Mouse (Mus musculus) adrenal gland, postnatal 4 days (tissue): ENCODE results near the gene Lypd6. TPM values are rescaled to one million over a fixed set of nuclear protein-coding genes. Genes with fewer than 3 reads are reported as not detected.

Source experiments
- DNase-seq, 2 experiments: peaks; one replicate each; pipeline ENCODE4 v3.0.0; 2021 to 2022; ENCODE audit warnings: low spot score in 2 of 2, mixed read lengths in 2 of 2
- total RNA-seq, 2 experiments: library from RNA; stranded (reverse); gene quantifications; 2 replicates each; pipeline ENCODE4 v1.2.3; 2021

The Lypd6 gene
- total RNA-seq, 2 experiments from 2014 or later, result 16.0 to 19.8 TPM

DNA sequence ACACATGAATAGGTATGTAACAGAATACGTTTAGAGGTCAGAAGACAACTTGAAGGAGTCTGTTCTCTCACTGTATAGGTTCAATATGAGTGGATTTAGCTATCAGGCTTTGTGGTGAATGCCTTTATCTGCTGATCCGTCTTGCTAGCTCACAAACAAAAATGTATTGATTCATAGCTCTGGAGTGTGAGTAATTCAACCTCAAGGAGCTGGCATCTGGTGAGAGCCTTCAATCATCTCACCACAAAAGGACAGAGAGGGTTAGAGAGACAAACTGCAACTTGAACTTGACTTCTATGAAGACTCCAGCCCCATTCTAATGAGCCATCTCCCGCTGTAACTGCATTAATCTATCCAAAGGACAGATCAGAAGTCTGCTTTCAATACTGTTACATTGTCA, 40.6 kb downstream of the Lypd6 start:
- DNase-seq, result no peak

- no peak for DNase-seq
Measured at GRCm38 (mm10) chr2:50110167-50110566, 43.9 kb downstream of the Lypd6 start.

- DNase-seq, result no peak
Measured at GRCm38 (mm10) chr2:50111169-50111568, 44.9 kb downstream of the Lypd6 start.

- no peak for DNase-seq
Measured at GRCm38 (mm10) chr2:50111609-50112008, 45.4 kb downstream of the Lypd6 start.

DNA sequence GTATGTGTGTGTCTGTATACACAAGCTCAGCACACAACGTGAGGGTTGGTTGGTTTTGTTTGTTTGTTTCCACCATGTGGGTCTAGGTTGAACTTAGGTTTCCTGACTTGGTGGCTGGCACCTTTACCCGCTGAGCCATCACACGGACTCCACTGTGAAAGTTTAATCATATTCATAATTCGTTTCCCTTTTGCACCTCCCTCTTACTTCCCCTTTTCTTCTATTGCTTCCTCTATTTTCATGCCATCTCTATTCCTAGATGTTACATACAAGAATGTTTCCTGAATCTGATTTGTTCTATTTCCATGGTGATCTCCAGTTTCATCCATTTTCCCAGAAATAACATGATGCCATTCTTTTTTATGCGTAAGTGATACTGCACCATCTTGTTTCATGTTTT, 46.2 kb downstream of the Lypd6 start:
- no peak for DNase-seq

- DNase-seq, result no peak
Measured at GRCm38 (mm10) chr2:50119101-50119500, 52.9 kb downstream of the Lypd6 start.

GRCm38 (mm10) chr2:50120839-50121238, 54.6 kb downstream of the Lypd6 start:
- DNase-seq, result no peak

GRCm38 (mm10) chr2:50123376-50123775, 57.1 kb downstream of the Lypd6 start:
- DNase-seq, result no peak

DNA sequence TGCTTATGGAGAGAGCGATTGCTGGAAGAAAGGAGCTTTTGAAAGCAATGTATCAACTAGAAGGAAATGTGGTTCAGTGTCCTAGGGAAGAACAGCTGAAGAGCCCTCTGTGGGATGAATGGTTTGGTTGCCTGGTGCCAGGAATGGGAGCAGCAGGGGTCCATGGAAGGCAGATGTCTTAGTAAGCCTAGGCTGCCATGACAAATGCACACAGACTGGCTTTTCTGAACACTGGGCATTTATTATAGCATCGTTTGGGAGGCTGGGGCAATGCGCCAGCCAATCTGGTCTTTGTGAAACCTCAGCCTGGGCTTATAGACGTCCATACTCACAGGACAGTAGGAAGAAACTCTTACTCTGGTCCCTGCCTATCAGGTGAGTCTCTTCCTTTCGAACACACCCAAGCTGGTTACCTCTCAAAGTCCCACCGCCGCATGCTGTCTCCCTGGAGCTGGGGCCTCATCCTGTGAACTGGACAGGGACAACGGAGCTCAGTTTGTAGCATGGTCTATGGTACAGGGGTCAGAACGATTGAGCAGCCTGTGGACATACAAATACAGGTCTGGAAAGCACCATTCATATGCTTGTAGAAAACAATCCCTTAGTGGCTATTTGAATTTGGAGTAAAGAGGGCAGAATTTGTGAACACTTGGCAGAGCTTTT, 61.4 kb downstream of the Lypd6 start:
- DNase-seq, result no peak

DNA sequence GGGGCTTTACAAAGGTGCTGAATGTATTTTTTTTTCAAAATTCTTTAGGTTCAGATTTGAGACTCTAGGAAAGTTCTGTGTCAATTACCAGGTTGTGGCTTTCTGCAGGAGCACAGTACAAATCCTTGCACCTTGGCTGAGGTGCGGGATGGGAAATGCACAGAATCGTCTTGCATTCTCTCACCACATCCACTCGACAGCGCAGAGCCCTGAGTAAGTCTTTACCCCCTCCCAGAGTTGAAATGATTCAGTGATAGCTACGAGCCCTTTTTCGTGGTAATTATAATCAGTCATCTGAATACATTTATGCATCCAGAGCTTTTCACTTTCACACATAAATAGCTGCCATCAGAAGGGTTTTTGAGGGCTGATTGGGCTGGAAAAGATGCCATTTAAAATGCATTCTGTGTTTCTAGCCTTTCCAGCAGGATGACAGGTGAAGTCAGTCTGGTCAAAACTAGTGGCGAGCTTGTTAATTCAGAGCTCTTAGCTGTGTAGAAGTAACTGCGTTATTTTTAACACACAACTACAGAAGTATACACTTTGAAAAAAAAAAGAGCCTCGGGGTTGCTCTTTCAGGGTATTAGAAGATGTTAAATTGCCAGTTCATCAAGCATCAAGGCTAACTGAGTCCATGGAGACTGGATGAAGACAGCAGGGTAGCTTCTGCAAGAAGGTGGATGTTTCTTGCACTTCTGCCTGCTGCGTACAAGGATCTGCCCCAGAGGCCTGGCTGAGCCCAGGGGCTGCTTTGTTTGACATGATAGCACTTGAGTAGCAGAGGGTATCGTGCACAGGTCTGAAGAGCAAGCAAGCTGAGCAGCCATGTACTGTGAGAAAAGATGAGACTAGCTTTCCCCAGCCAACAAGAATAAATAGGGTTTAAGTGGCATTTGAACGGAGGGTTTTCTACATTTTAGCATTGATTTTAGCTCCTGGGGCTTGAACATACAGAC, 62.4 kb downstream of the Lypd6 start:
- DNase-seq, result no peak

- no peak for DNase-seq
Measured at GRCm38 (mm10) chr2:50130674-50131073, 64.4 kb downstream of the Lypd6 start.

DNA sequence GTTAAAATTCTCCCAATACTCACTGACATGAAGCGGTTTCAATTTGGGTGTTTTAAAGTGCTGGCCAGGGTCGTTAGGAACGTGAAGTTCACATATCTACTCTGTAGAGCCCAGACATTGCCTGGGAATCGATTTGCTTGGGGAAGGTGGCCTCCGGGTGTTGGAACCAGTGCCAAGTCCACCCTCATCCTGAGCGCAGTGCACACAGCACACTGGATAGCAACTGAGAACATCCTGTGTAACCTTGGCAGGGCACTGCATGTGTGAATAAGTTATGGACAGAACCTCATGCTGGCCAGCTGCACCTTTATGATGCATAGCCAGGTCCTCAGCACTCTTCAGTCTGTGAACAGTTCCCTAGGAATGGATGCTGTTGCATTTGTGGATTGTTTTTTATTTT, 77.4 kb downstream of the Lypd6 start:
- DNase-seq, result no peak

- no peak for DNase-seq
Measured at GRCm38 (mm10) chr2:50147308-50147707, 81.1 kb downstream of the Lypd6 start.

GRCm38 (mm10) chr2:50149257-50150202, 83.3 kb downstream of the Lypd6 start:
- no peak for DNase-seq

- DNase-seq, result no peak
Measured at GRCm38 (mm10) chr2:50150203-50150590, 84.0 kb downstream of the Lypd6 start.

- no peak for DNase-seq
Measured at GRCm38 (mm10) chr2:50150816-50151215, 84.6 kb downstream of the Lypd6 start.

GRCm38 (mm10) chr2:50151401-50151800, 85.2 kb downstream of the Lypd6 start:
- no peak for DNase-seq

- DNase-seq, result no peak
Measured at GRCm38 (mm10) chr2:50151879-50152278, 85.7 kb downstream of the Lypd6 start.

GRCm38 (mm10) chr2:50156009-50156408, 89.8 kb downstream of the Lypd6 start:
- DNase-seq, result no peak

DNA sequence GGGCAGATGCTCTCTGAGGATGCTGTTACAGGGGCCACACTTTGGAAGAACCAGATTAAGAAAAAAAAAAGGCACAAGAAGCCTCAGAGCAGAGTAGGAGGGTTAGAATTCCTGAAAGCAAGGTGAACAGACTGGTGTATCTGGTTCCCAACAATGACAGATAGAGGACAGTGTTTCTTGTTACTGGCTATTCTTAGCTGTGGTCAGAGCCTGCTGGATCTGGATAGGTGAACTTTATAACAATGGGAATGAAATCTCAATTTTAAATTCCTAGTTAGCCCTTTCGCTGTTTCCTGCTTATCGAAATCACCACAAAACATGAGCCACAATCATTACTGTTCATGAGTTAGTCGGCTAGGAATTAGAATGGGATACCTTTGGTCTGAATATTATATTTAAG, 93.8 kb downstream of the Lypd6 start:
- DNase-seq, result no peak

DNA sequence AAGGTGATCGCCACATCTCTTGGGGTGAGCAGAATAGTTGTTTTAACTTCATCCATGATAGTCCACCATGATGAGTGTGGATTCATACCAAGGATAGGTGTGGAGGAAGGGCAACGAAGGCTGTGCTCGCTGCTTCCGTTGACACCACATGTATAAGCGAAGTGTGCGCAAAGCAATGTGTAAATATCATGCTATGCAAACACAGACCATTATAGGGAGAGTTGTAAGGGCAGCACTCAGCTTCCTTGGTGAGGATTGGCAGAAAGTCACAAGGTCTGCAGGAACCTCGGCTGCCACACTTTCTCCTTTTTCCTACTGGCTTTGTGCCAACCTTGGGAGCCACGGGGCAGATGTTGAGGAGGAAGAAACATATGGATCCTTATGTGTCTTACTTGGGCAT, 97.4 kb downstream of the Lypd6 start:
- DNase-seq, result no peak
